Mouse (Mus musculus): ENCODE data around the gene Rab22a.

Rab22a gene

DNA sequence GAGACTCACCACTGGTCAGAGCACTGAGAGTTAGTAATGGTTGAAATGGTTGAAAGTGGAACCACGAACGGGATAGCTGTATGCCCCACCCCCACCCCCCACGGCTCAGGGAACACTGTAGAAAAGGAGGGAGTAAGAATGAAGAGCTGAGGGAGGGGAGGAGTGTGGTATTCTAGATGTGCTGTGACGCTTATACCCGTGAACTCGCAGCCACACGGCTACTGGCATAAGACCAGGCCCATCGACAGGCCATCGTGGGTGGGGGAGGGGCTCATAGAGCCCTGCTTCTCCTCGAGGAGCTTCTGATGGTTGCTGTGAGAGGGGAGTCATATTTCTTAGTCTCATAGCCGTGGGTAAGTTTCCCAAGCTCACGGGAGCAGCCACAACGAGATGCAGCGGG lies 64.8 kb downstream of the Rab22a start:
- no peak for DNase-seq

GRCm38 (mm10) chr2:173724940-173725807 lies 65.6 kb downstream of the Rab22a start:
- no peak for DNase-seq

DNA sequence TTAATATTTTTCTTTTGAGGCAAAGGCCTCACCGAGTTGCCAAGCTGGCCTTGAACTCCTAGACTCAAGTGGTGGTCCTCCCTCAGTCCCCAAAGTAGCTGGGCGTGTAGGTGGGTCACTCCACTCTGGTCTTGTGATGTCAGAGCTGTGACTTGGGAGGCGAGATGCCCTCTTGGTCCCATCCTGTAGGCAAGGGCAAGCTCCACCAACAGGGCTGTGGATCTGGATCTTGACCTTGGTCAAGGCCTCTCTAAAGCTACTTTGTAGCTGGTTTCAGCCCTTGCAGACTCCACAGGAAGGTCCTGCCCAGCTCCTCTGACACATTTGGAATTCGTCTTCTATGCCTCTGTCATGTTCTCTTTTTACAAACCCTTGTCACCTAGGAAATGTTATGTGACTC lies 66.3 kb downstream of the Rab22a start:
- no peak for DNase-seq

DNA sequence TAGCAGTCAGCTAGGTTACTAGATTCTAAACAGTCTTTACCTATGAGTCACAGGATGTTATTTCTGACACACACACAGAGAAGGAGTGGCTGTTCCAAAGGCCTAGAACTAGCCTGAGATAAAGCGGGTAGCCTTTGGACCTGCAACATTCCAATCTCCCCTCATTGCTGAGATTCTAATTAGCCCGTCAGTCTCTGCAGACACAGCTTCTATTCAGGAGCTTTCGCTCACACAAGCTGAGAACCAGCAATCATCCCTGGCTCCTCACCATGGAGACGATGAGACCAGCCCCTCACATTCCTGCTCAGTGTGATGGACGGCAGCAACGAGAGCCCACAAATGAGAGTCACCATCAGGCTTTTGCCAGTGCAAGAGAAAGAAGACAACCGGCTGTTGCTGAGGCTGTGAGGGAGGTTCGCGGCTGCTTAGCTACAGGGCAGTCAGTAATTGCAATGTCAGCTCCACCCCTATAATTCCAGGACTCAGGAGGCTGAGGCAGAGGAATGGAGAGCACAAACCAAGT lies 70.9 kb downstream of the Rab22a start:
- no peak for DNase-seq

DNA sequence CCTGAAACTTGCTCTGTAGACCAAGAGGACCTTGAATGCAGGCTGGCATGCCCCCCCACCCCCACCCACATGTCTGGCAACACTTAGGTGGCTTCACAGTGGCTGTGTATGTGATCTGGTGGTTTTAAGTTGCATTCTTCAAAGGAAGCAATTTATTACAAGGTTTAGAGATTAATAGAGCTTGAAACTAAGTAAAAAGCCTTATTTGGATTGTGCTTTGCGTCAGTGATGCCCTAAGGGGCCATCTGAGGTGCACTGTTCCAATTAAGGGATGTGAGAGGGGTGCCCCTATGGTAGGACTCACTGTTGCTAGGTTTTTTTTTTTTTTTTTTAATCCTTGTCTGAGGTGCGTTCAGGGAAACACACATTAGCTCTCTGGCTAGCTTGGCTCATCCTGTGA lies 74.9 kb downstream of the Rab22a start:
- DNase-seq: no peak

DNA sequence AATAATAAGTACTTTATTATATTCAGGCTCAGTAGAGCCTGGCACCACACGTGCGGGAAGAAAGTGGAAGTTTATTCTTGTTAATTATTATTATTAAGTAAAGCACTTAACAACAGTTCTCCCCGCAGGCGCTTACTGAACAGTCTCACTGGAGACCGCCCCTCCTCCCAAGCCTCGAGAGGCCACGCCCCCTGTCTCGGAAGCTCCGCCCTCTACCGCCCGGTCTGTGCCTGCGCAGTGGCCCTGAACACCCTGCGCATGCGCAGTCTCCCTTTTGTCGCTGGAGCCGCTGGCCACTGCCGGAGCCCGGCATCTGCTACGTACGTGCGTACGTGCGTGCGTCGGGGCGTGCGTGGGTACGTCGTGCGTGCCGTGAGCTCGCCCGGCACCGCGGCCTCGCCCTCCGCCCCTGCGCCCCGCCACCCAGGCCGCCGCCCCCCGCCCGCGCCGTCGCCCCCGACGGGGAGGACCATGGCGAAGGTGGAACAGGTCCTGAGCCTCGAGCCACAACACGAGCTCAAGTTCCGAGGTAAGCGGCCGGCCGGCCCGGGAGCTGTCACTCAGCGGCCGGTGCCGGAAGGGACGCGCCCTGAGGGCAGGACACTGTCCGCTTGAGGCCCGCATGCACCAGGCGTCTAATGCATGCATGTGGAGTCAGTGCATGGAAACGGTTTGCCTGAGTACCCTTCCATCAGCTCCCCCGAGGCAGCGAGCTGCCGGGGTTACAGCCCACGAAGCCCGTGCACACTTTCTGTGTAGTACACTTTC lies 77.8 kb downstream of the Rab22a start, which contains the start of gene Vapb:
Gene Vapb (plus strand): TSS at position 290 of the 768 bp plus-strand sequence.
- peak; percentile 99 for DNase-seq

DNA sequence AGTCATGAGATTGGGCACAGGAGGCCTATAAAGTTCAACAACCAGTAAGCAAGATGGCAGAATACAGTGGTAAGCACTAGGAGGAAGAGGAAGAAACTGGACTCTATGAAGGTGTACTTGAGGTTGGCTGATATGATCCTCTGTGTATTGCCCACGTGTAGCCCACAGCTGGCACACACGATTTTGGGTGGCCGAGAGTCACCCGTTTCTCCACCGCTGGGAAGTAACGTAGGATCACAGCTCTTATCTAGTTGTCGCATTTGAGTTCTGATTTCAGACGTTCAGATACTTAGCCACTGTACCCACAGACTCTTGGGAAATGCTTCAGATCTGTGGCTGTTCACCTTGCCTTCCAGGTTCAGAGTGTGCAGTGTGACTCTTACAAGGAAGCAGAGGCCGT lies 78.7 kb downstream of the Rab22a start:
- DNase-seq: no peak

GRCm38 (mm10) chr2:173739107-173739506 lies 79.5 kb downstream of the Rab22a start:
- no peak for DNase-seq

- no peak for DNase-seq
These were observed 82.5 kb downstream of the Rab22a start for GRCm38 (mm10) chr2:173742090-173742489.

DNA sequence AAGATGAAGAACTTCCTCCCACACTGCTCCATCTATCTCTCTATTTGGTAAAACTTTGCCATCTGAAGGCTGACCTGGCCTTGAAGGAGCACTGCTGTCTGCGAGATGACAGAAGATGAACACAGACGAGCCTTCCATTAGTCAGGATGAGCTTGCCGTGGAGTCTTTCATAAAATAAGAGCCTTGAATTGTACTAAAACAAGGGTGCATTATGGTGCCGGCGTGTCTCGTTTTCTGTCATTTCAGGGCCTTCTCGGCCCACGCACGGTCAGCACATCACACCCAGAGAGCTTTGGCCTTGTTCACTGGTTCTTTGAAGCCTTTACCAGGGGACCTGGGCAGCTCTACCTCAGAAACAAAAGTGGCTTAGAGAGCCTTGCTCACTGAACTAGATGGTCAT lies 83.2 kb downstream of the Rab22a start:
- DNase-seq: no peak

GRCm38 (mm10) chr2:173744070-173744815 lies 84.7 kb downstream of the Rab22a start:
- DNase-seq: no peak

GRCm38 (mm10) chr2:173748961-173749659 lies 89.5 kb downstream of the Rab22a start:
- DNase-seq: no peak

DNA sequence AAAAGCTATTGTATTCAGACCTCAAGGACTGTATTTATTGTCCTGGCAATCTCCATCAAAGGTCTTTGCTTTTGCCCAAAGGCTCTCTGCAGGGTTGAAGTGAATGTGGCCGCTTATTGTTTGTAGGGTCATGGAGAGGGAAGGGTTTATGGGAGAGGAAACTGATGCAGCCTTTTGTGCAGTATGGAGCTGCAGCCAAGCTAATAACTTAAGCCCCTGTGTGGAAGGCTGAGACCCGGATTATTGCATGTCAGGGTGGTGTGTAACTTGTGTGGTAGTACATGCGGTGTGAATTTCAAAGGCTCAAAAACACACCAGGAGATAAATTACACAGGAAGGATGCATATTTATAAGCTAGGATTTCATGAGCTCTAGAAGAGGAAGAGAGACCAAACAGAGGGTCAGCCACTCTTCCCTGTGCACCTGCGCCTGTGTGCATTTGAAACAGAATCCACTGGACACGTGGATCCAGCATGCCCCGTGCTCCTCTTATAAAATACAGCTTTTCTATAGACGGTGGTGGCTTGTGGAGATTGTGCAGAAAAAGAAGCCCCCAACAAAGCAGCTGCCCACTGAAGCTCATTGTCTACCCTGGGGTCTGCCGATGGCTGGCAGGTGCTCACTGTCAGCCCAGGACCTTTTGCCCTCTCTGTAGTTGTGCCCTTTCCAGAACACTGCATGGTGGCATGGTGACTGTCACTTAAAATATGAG lies 96.0 kb downstream of the Rab22a start:
- no peak for DNase-seq

Data from lung, postnatal 10 days (tissue).